Mouse (Mus musculus): Measurements from ENCODE around the gene Thra. TPM values are rescaled to one million over a fixed set of nuclear protein-coding genes. Genes with fewer than 3 reads are reported as not detected.

The Thra gene
- polyA plus RNA-seq, 1 experiment from 2014 or later, result 51.0 TPM

- H3K4me3 ChIP-seq (replicated peaks), result no peak overlapping the region
- H3K36me3 ChIP-seq, result peaks cover 78% of the 10 kb centered on the region
- WGBS, result 91% methylated on average over 1 of the region's 1 CpGs
- no peak overlapping the region for H3K4me2 ChIP-seq (replicated peaks)
- no peaks in the 10 kb centered on the region for H3K9me3 ChIP-seq (replicated peaks)
- no peak for ATAC-seq (ENCODE audit: insufficient number of reproducible peaks, low FRiP score, low TSS enrichment, low read depth)
- no peaks in the 10 kb centered on the region for H3K4me1 ChIP-seq
- H3K9ac ChIP-seq, result no peak overlapping the region
- H3K27ac ChIP-seq (replicated peaks), result no peak overlapping the region
- no peaks in the 10 kb centered on the region for H3K27me3 ChIP-seq
Measured at GRCm38 (mm10) chr11:98816706-98817239, 76.3 kb downstream of the Thra start.

Other genes starting within 250 kb of the Thra start
- 0.33 and 0.67 TPM in 2 replicates for gene Ikzf3, start 194.6 kb upstream of the Thra start, polyA plus RNA-seq (2015; fragmentation: Nextera tagmentation; extraction: Ambion mirVana)
- 0.16 TPM in 1 of 2 replicates, not detected in the other for gene Zpbp2, start 189.5 kb upstream of the Thra start, polyA plus RNA-seq (2015; fragmentation: Nextera tagmentation; extraction: Ambion mirVana)
- 76.4 and 87.3 TPM in 2 replicates for gene Ormdl3, start 153.3 kb upstream of the Thra start, polyA plus RNA-seq (2015; fragmentation: Nextera tagmentation; extraction: Ambion mirVana)
- gene Lrrc3c, start 142.3 kb upstream of the Thra start, polyA plus RNA-seq (2015; fragmentation: Nextera tagmentation; extraction: Ambion mirVana), result not detected in 2 replicates
- 0.85 and 2.6 TPM in 2 replicates for gene Gm12355, start 115.0 kb upstream of the Thra start, polyA plus RNA-seq (2015; fragmentation: Nextera tagmentation; extraction: Ambion mirVana)
- gene Gsdma3, start 114.3 kb upstream of the Thra start, polyA plus RNA-seq (2015; fragmentation: Nextera tagmentation; extraction: Ambion mirVana), result not detected in 2 replicates
- gene Gsdma2, start 93.9 kb upstream of the Thra start, polyA plus RNA-seq (2015; fragmentation: Nextera tagmentation; extraction: Ambion mirVana), result not detected in 2 replicates
- gene Gsdma, start 76.3 kb upstream of the Thra start, polyA plus RNA-seq (2015; fragmentation: Nextera tagmentation; extraction: Ambion mirVana), result 11.8 and 14.0 TPM in 2 replicates
- gene Psmd3, start 58.1 kb upstream of the Thra start, polyA plus RNA-seq (2015; fragmentation: Nextera tagmentation; extraction: Ambion mirVana), result 204 and 214 TPM in 2 replicates
- 0.12 and 0.31 TPM in 2 replicates for gene Csf3, start 39.4 kb upstream of the Thra start, polyA plus RNA-seq (2015; fragmentation: Nextera tagmentation; extraction: Ambion mirVana)
- 52.3 and 53.3 TPM in 2 replicates for gene Med24, start 11.2 kb upstream of the Thra start, polyA plus RNA-seq (2015; fragmentation: Nextera tagmentation; extraction: Ambion mirVana)
- gene Nr1d1, start 34.7 kb downstream of the Thra start, polyA plus RNA-seq (2015; fragmentation: Nextera tagmentation; extraction: Ambion mirVana), result 1.7 and 1.8 TPM in 2 replicates
- 28.7 and 30.4 TPM in 2 replicates for gene Msl1, start 54.9 kb downstream of the Thra start, polyA plus RNA-seq (2015; fragmentation: Nextera tagmentation; extraction: Ambion mirVana)
- gene Casc3, start 64.3 kb downstream of the Thra start, polyA plus RNA-seq (2015; fragmentation: Nextera tagmentation; extraction: Ambion mirVana), result 37.0 and 42.2 TPM in 2 replicates
- 13.0 and 13.9 TPM in 2 replicates for gene Rapgefl1, start 96.1 kb downstream of the Thra start, polyA plus RNA-seq (2015; fragmentation: Nextera tagmentation; extraction: Ambion mirVana)
- 4.8 and 5.3 TPM in 2 replicates for gene Wipf2, start 123.0 kb downstream of the Thra start, polyA plus RNA-seq (2015; fragmentation: Nextera tagmentation; extraction: Ambion mirVana)
- gene Cdc6, start 167.2 kb downstream of the Thra start, polyA plus RNA-seq (2015; fragmentation: Nextera tagmentation; extraction: Ambion mirVana), result 22.6 and 22.7 TPM in 2 replicates
- gene Rara, start 187.2 kb downstream of the Thra start, polyA plus RNA-seq (2015; fragmentation: Nextera tagmentation; extraction: Ambion mirVana), result 50.0 and 53.5 TPM in 2 replicates
- 0.96 and 1.1 TPM in 2 replicates for gene Gjd3, start 242.4 kb downstream of the Thra start, polyA plus RNA-seq (2015; fragmentation: Nextera tagmentation; extraction: Ambion mirVana)